Mouse (Mus musculus): ENCODE results near the gene Commd3.

DNA sequence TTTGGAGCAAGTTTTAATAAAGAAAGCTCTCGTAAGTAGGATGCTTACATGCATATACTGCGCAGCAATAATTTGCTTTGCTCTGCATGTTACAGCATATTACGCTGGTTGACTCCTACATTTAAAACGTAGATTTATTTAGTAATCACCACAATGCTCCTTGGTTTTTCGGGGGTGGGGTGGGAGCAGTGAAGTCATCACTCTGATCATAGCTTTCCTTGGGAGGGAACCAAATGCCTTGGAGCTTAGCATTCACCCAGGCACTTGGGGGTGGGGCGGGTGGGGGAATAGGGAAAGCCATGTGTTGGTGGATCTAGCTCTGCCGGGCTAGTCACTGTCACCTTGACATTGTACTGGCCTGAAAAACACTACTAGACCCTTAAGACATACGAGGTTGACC lies 23.0 kb downstream of the Commd3 start:
- TF ChIP-seq POLR2A (IDR thresholded peaks at IDR 0.05; ENCODE audit: insufficient read length, low read depth) (no peak), POLR2AphosphoS2 (IDR thresholded peaks at IDR 0.05; ENCODE audit: insufficient read length, low read depth) (no peak), TCF3 (IDR thresholded peaks at IDR 0.05; ENCODE audit: insufficient read length, low read depth) (no peak), MYOG (IDR thresholded peaks at IDR 0.05; ENCODE audit: control insufficient read depth in 1 of 3, insufficient read depth in 1 of 3, insufficient read length in 2 of 3, low read depth in 2 of 3) (no peak), USF1 (IDR thresholded peaks at IDR 0.05; ENCODE audit: low read depth) (no peak), E2F4 (IDR thresholded peaks at IDR 0.05; ENCODE audit: insufficient read depth) (no peak), TCF12 (IDR thresholded peaks at IDR 0.05; ENCODE audit: insufficient read depth, poor library complexity, severe bottlenecking) (no peak)

All from myocyte (in vitro differentiated cells).